Mouse (Mus musculus): ENCODE measurements at regions not wholly inside any gene's neighbourhood (a gene's known extent, or its start where the extent isn't known, plus 50 kb on each side); places are given as distances from the start of the nearest gene placed in this dataset.
"Not testable (repeated sequence)": the region's sequence is repeated elsewhere in the genome, so short reads cannot be mapped to it uniquely, and the experiment has no call there.

GRCm38 (mm10) chr5:64585076-64585786 is 218.0 kb upstream of the Klf3 start:
- no peak for DNase-seq (ENCODE audit: low read depth, low spot score)

DNA sequence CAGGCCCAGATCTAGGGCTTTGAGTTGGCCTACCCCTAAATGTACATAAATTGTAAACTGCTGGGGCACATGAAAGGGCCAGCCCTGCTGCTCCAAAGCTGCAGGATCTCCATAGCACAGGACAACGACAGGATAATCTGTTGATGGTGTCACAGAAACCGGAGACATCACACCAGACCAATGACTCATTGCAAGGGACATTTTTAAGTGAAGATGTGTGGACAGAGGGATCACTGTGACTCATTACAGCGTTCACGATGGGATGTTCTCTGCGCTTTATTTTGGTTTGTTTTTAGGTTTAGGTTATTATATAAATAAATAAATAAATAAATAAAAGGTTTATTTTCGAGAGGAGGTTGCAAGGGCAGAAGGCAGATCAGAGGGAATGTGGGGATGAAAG is 216.9 kb upstream of the Klf3 start:
- DNase-seq (ENCODE audit: low read depth, low spot score), result no peak

- DNase-seq (ENCODE audit: low read depth, low spot score), result no peak
Observed at GRCm38 (mm10) chr5:64586933-64587332, 216.3 kb upstream of the Klf3 start.

DNA sequence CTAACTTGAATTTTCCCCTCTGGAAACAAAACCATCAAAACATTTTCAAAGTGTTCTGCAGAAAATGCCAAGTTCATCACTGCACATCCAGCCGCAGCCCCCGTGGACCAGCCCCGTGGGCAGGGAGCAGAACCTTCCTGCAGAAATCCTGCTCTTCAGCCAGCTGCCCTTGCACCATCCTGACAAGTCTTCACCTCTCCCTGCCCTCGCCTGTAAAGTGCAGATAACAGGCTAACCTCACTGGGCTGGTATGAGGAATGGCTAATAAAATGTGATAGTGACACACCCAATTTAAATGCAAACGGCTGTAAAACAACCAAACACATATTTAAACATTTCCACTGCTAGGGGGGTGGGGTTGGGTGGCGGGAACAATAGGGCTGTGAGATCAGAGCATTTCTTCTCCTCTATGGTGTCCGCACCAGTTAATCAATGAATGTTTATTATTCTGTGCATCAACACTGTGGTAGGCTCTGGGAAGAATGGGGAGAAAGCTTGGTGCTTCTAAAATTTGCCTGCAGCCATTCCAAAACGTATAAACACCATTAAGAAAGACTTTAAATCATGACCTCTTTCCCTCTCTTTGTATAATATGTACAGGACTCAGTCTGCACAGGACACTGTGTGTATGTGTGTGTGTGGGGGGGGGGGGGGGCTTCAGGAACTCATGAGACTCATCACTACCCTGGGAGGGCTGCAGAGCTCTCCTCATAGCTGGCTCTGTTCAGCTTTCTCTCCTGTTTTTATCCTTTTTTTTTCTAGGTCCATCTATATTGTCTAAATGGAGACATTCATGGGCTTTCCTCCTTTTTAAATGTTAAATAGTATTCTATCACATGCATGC is 215.1 kb upstream of the Klf3 start:
- DNase-seq (ENCODE audit: low read depth, low spot score), result no peak

GRCm38 (mm10) chr5:64588768-64589167 is 214.4 kb upstream of the Klf3 start:
- not testable (repeated sequence) for DNase-seq (ENCODE audit: low read depth, low spot score)

GRCm38 (mm10) chr5:64590036-64590435 is 213.2 kb upstream of the Klf3 start:
- DNase-seq (ENCODE audit: low read depth, low spot score), result no peak

- no peak for DNase-seq (ENCODE audit: low read depth, low spot score)
Observed at GRCm38 (mm10) chr5:64590747-64591146, 212.4 kb upstream of the Klf3 start.

GRCm38 (mm10) chr5:64591792-64592191 is 211.4 kb upstream of the Klf3 start:
- DNase-seq (ENCODE audit: low read depth, low spot score), result no peak

DNA sequence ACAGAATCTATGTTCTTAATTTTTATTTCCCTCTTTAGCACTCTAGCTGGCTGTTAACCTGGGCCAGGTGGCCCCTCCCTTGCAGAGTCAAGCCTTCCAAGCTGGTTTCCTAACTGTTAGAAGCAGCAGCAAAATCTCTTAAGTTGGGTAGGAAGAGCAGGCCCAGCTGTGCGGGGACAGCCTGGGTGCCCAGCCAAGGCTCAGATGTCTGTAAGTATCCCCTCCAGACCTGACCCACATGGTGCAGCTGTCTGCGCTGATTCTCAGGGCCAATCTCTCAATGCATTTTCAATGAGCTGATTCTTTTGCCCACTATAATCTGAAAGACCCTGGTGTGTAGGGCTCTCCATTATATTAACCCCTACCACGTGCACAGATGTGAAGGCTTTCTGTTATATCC is 208.0 kb upstream of the Klf3 start:
- DNase-seq (ENCODE audit: low read depth, low spot score), result no peak

GRCm38 (mm10) chr5:64595751-64596344 is 207.3 kb upstream of the Klf3 start:
- no peak for DNase-seq (ENCODE audit: low read depth, low spot score)

- DNase-seq (ENCODE audit: low read depth, low spot score), result no peak
Observed at GRCm38 (mm10) chr5:64597021-64597420, 206.2 kb upstream of the Klf3 start.

- DNase-seq (ENCODE audit: low read depth, low spot score), result no peak
Observed at GRCm38 (mm10) chr5:64597451-64597850, 205.7 kb upstream of the Klf3 start.

DNA sequence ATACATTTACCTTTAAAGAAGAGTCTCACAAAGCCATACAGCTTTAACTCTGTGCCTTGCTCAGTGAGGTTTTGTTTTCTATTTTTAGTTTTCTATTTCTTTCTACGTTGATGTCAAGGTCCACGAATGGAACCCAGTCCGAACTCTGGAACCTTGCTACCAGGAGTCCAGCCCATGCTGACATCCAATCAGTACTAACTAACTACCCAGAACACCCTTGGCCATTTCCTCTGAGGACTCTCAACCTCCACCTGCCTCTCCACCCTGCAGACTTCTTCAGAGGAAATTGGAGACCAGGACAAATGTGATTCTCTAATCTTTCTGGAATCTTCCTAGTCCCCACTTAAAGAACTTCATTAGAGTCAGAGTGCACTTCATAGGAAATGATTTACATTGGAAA is 204.6 kb upstream of the Klf3 start:
- no peak for DNase-seq (ENCODE audit: low read depth, low spot score)

DNA sequence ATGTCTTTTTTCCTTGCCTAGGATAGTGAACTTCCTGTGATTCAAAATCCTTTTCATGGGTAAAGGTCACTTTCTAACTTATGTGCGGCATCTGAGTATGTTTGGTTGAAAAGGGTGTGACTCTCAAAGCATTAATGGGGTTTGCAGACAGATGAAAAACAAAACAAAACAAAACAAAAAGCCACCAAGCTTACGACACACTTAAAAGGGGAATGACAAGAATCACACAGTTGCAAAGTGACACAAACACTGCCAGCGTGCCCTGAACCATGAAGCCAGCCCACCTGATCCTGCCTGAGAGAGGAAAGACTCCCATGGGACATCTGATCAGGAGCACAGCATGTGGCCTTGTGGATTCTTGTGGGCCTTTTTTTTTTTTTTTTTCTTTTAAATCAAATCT is 204.2 kb upstream of the Klf3 start:
- no peak for DNase-seq (ENCODE audit: low read depth, low spot score)

GRCm38 (mm10) chr5:64599865-64600288 is 203.3 kb upstream of the Klf3 start:
- peak; percentile 16 for DNase-seq (ENCODE audit: low read depth, low spot score)

GRCm38 (mm10) chr5:64600392-64600791 is 202.8 kb upstream of the Klf3 start:
- no peak for DNase-seq (ENCODE audit: low read depth, low spot score)

GRCm38 (mm10) chr5:64600811-64601210 is 202.4 kb upstream of the Klf3 start:
- no peak for DNase-seq (ENCODE audit: low read depth, low spot score)

DNA sequence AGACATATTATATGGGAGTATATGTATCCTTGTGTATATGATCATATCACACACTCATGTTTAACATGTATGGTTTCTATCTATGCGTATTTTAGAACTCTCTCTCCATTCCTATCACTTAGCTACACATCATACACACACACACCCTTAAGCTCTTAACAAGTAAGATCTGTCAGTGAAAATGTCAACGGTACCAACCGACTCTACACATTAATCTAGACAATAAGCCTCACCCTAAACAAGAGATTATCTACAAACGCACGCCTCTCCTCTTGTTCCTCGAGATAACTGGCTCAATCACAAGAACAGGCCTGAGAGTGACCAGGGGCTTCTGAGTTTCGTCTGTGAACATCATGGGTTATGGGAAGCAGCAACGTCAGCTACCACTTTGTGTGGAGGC is 201.9 kb upstream of the Klf3 start:
- DNase-seq (ENCODE audit: low read depth, low spot score), result no peak

DNA sequence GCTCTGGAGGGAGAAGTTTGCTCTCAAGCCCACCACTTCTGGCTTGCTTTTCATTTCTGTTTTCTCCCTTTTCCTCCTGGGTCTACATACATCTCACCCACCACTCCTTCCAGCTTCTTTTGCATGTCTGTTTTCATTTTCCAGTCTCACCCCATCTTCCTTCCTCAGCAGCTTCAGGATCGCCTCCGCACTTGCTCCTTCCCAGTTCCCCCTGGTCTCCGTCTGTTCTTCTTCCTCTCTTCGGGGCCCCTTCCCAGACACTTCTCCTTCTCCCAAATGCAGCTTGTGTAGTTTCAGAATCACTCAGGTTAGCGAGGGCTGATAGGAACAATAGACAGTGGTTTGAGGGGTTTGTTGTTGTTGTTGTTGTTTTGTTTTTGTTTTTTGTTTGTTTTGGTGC is 201.4 kb upstream of the Klf3 start:
- DNase-seq (ENCODE audit: low read depth, low spot score), result peak; percentile 24

DNA sequence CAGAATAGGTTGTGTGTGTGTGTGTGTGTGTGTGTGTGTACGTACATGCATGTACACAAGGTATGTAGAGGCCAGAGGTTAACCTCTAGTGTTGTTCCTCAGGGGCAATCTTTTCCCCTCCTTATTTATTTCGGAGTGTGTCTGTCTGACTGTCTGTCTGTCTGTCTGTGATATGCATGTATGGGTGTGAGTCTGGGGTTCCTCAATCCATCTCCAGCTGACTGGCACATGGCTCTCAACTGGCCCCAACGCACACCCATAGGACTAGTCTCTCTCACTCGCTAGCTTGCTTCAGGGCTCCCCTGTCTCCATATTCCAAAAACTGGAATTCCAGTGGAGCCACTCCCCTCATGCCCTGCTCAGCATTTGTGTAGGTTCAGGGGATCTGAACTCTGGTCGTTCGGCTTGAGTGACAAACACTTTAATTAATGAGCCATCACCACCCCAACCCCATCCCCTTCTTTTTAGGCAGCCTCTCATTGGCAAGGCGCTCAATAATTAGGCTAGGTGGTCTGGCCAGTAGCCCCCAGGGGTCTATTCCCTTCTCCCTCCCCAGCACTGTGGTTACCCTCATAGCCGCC is 200.7 kb upstream of the Klf3 start:
- DNase-seq (ENCODE audit: low read depth, low spot score), result no peak

DNA sequence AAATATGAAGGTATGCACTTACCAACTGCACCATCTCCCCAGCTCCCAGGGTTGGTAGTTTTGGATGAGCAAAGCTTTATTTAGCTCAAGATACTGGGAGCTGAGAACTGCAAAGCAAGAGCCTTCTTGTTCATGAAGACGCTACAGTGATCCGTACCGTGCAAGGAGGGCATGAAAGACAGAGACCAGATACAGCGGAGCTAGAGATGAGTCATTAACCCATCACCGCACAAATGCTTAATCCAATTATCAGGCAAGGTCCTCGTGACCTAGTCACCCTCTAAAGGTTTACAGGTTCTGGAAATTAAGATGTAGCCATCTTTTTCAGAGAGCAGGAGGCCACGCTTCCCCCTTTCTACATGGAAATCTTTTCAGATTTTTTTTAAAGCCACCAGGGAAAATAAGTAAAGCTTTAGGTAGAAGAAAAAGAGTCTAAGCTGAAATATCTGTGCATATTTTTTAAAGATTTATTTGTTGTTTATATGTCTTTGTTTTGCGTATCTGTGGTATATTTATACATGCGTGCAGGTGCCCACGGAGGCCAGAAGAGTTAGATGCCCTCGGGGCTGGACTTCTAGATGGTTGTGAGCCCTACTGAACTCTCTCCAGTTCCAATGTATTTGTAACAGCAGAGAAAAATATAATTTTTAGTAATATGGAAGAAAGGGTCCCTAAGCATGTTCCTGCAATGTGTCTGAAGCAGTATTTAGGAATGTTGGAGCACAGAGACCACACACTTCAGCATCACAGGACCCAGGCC is 200.0 kb upstream of the Klf3 start:
- no peak for DNase-seq (ENCODE audit: low read depth, low spot score)

- no peak for DNase-seq (ENCODE audit: low read depth, low spot score)
Observed at GRCm38 (mm10) chr5:64605171-64605570, 198.0 kb upstream of the Klf3 start.
